Comparison of ENCODE assay signal across 8 mouse cellular contexts in the genomic region with DNA sequence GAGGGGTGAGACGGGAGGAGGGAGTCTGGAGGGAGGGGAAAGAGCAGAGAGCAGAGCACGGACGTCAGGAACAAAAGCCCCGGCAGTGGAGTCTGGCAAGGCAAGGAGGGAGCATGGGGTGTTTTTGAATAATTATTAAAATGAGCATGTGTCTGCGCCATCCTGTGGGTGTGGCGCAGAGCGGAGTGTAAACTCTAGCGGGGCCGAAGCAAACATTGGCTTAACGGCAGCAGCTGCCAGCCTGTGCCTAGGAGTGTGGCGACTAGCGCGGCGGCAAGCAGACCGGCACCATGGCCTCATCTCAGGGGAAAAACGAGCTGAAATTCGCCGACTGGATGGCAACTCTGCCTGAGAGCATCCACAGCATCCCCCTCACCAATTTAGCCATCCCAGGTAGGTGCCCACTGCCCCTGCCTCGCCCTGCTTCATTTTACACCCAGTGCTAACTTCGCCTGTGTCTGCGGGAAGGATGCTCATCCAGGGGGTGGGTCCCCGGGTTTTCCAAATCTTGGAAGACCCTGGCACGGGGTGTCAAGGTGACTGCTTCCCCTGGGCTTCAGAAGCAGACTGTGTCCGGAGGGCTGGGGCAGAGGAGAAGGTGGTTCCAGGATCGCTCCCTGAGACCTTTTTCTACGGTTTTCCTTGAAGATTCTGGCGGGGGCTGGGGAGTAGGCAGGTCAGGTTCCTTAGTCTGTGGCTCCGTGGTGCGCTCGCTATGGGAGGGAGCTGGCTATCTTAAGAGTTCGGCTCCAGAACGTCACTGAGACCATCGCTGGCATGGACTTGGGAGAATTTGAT. TPM values are rescaled to one million over a fixed set of nuclear protein-coding genes. Genes with fewer than 3 reads are reported as not detected.
DNase-seq lines count a peak whose midpoint lies in the region; ATAC-seq and TF ChIP-seq lines count a peak whose summit lies in the region.
"Had no signal": no experiment of that assay in that cellular context is flagged by ENCODE, and none has a peak within 500 bp of the region (broad histone marks: within the 10 kb centered on the region; RNA-seq: fewer than 3 reads in every experiment).

A gene (plus strand): TSS at position 69 of the 798 bp plus-strand sequence.

- H3ac ChIP-seq in myocyte (ENCODE audit: control insufficient read depth, insufficient read length): no peak within 1 kb of the TSS

- peak within 1 kb of the TSS; percentile 38 for H3K9ac ChIP-seq in embryonic facial prominence, embryonic 14.5 days (ENCODE audit: low read depth, low read length)
- no peak within 1 kb of the TSS for H3K9ac ChIP-seq in intestine, embryonic 15.5 days

- intact Hi-C loops in left cerebral cortex, postnatal 10 days (cut with DNase I): no loop called here

- 0% methylated on average over 33 of the region's 33 CpGs for WGBS in embryonic facial prominence, embryonic 14.5 days
- WGBS in intestine, embryonic 15.5 days: under 1% methylated on average over 33 of the region's 33 CpGs

- H3K36me3 ChIP-seq in embryonic facial prominence, embryonic 14.5 days (ENCODE audit: control insufficient read depth, insufficient read depth, low read length): no peaks in the 10 kb centered on the region
- no peaks in the 10 kb centered on the region for H3K36me3 ChIP-seq in intestine, embryonic 15.5 days
- no peaks in the 10 kb centered on the region for H3K36me3 ChIP-seq in myocyte (ENCODE audit: control insufficient read depth, insufficient read depth)

- no peaks in the 10 kb centered on the region for H3K4me1 ChIP-seq in embryonic facial prominence, embryonic 14.5 days (ENCODE audit: control insufficient read depth, insufficient read depth, low read length)
- H3K4me1 ChIP-seq in intestine, embryonic 15.5 days (replicated peaks): 0 out of 2 replicates have a peak, but pooled peaks cover 4% of the 10 kb centered on the region

- no peak within 1 kb of the TSS for H3K27ac ChIP-seq in embryonic facial prominence, embryonic 14.5 days (replicated peaks; ENCODE audit: low read depth, low read length)
- H3K27ac ChIP-seq in intestine, embryonic 15.5 days: no peak within 1 kb of the TSS

- peak within 1 kb of the TSS; percentile 59 for H3K4me2 ChIP-seq in embryonic facial prominence, embryonic 14.5 days (ENCODE audit: low read depth, low read length)
- peak within 1 kb of the TSS; percentile 71 for H3K4me2 ChIP-seq in intestine, embryonic 15.5 days (replicated peaks)
- H3K4me2 ChIP-seq in myocyte (ENCODE audit: low read depth): peak within 1 kb of the TSS; percentile 64

- H3K4me3 ChIP-seq in embryonic facial prominence, embryonic 14.5 days (ENCODE audit: low read depth, low read length): peak within 1 kb of the TSS; percentile 43
- H3K4me3 ChIP-seq in intestine, embryonic 15.5 days (replicated peaks): peak within 1 kb of the TSS; percentile 35
- no peak within 1 kb of the TSS for H3K4me3 ChIP-seq in myocyte

- TF ChIP-seq POLR2A in myocyte (IDR thresholded peaks at IDR 0.05; ENCODE audit: insufficient read length, low read depth): no peak

- no peaks in the 10 kb centered on the region for H3K79me2 ChIP-seq in myocyte (ENCODE audit: control insufficient read depth, insufficient read depth)

- H3K27me3 ChIP-seq in embryonic facial prominence, embryonic 14.5 days (replicated peaks; ENCODE audit: control insufficient read depth, insufficient read depth, low read length): peaks cover 5% of the 10 kb centered on the region; the same call in 1 of the 2 replicates
- peaks cover 9% of the 10 kb centered on the region; the same call in 1 of the 2 replicates for H3K27me3 ChIP-seq in intestine, embryonic 15.5 days (replicated peaks)
- H3K27me3 ChIP-seq in myocyte (ENCODE audit: control insufficient read depth, insufficient read depth, insufficient read length): peaks cover 21% of the 10 kb centered on the region

- ATAC-seq in embryonic facial prominence, embryonic 14.5 days (ENCODE audit: low read depth): peak; percentile 93
- ATAC-seq in intestine, embryonic 15.5 days: peak; percentile 76

- H3K9me3 ChIP-seq in embryonic facial prominence, embryonic 14.5 days (ENCODE audit: control insufficient read depth, low read length): no peaks in the 10 kb centered on the region
- no peaks in the 10 kb centered on the region for H3K9me3 ChIP-seq in intestine, embryonic 15.5 days

- peak; percentile 53 for DNase-seq in ES-CJ7 (ENCODE audit: low read depth, low spot score)
- peak; percentile 17 for DNase-seq in adrenal gland, postnatal 25 days
- peak; percentile 75 for DNase-seq in embryonic facial prominence, embryonic 14.5 days (ENCODE audit: low spot score)
- DNase-seq in left cerebral cortex, postnatal 10 days (ENCODE audit: extremely low spot score in 1 of 2, low spot score in 2 of 2): peak; percentile 16 to 25
- DNase-seq in T-cell, adult 2 months (ENCODE audit: low spot score): no peak

TF ChIP-seq in myocyte, 11 proteins besides CTCF, POLR2A, EP300 and RAD21:
- TF ChIP-seq TCF3 (IDR thresholded peaks at IDR 0.05; ENCODE audit: insufficient read length, low read depth) (no peak), POLR2AphosphoS2 (IDR thresholded peaks at IDR 0.05; ENCODE audit: insufficient read length, low read depth) (no peak), MYOG (IDR thresholded peaks at IDR 0.05; ENCODE audit: control insufficient read depth in 1 of 3, insufficient read depth in 1 of 3, insufficient read length in 2 of 3, low read depth in 2 of 3) (peak in 1 of 3 experiments; percentile 15), MYOD1 (IDR thresholded peaks at IDR 0.05; ENCODE audit: control insufficient read depth in 1 of 3, insufficient read length in 2 of 3, low read depth in 2 of 3) (no peak)

RNA-seq across cellular contexts. Expression of the gene that starts here (rescaled TPM):
- total RNA-seq in adrenal gland, postnatal 25 days (2021): 1.3 and 2.3 TPM in 2 replicates
- 3.6 and 3.8 TPM in 2 replicates for polyA plus RNA-seq in embryonic facial prominence, embryonic 14.5 days (2014; fragmentation: Nextera tagmentation; extraction: Ambion mirVana)
- polyA plus RNA-seq in intestine, embryonic 15.5 days (2015; fragmentation: Nextera tagmentation; extraction: Ambion mirVana): 2.5 and 2.8 TPM in 2 replicates
- total RNA-seq in left cerebral cortex, postnatal 10 days (2021): 10 to 100 TPM; 46.4 to 47.0 TPM
- polyA plus RNA-seq in myocyte (2012; fragmentation: generic; extraction: Trizol): not detected
- total RNA-seq: neutrophil, adult 5-6 weeks had no signal

Comparison
In these comparisons a context has a peak if more than half of its experiments do, and no peak if none do; other contexts are left out.
1. RNA of the gene that starts here (total RNA-seq): 46.4 to 47.0 TPM in left cerebral cortex, postnatal 10 days; 1.3 to 2.3 TPM in adrenal gland, postnatal 25 days; every median in the first group is over 10 times any median in the second.
2. Peak in every context shown above with its lines, with median percentiles within 50 percentile points of each other: H3K4me2 ChIP-seq.